In the genomic region with DNA sequence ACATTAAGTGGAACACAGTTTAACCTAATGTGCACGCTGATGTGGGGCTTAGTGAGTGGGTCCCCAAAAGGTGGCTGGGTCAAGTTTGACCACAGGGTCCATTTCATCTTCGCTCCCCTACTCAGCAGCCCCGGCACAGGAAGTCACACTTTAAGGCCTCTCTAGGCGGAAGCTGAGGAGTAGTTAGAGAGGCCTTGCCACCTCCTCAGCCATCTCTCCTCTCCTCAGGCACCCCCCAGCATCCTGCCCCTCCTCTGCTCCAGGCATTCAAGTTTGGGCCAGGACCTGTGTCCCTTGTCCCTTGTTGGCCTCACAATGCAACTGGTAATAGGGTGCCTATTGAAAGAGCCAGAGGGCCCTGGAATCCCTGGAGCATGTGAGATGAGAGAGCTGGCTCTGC, we compare ENCODE assay signal across 9 mouse cellular contexts. TPM values are rescaled to one million over a fixed set of nuclear protein-coding genes. Genes with fewer than 3 reads are reported as not detected.
DNase-seq lines count a peak whose midpoint lies in the region; ATAC-seq and TF ChIP-seq lines count a peak whose summit lies in the region.
"Had no signal": no experiment of that assay in that cellular context is flagged by ENCODE, and none has a peak within 500 bp of the region (broad histone marks: within the 10 kb centered on the region; RNA-seq: fewer than 3 reads in every experiment).

No protein-coding gene starts in this region.

- no peak overlapping the region for H3K4me3 ChIP-seq in hindbrain, embryonic 10.5 days
- H3K4me3 ChIP-seq in hindbrain, embryonic 12.5 days = no peak overlapping the region
- H3K4me3 ChIP-seq in embryonic facial prominence, embryonic 15.5 days (replicated peaks) = no peak overlapping the region
- peak overlapping the region; percentile 2; the same call in 1 of the 2 replicates for H3K4me3 ChIP-seq in macrophage (ENCODE audit: inconsistent target)
- H3K4me3 ChIP-seq in layer of hippocampus, adult 2 months = no peak overlapping the region

- peaks cover 94% of the 10 kb centered on the region for H3K79me2 ChIP-seq in macrophage (ENCODE audit: inconsistent target)

- DNase-seq in hindbrain, embryonic 10.5 days (ENCODE audit: low spot score) = no peak
- no peak for DNase-seq in layer of hippocampus, adult 2 months (ENCODE audit: low spot score in 2 of 2)
- DNase-seq in gastrocnemius, postnatal 4 days (ENCODE audit: low spot score in 2 of 2) = no peak
- DNase-seq in layer of hippocampus, postnatal 36 days = no peak
- DNase-seq: adrenal gland, postnatal 25 days had no signal

- no peak for TF ChIP-seq CTCF in layer of hippocampus, adult 2 months (conservative IDR thresholded peaks at IDR 0.05)

- peak overlapping the region; percentile 46; the same call in 1 of the 2 replicates for H3K27ac ChIP-seq in hindbrain, embryonic 10.5 days
- no peak overlapping the region for H3K27ac ChIP-seq in hindbrain, embryonic 12.5 days
- H3K27ac ChIP-seq in embryonic facial prominence, embryonic 15.5 days (replicated peaks) = peak overlapping the region; percentile 59
- peak overlapping the region; percentile 98 for H3K27ac ChIP-seq in macrophage
- H3K27ac ChIP-seq in layer of hippocampus, adult 2 months = no peak overlapping the region; the same call in 1 of the 2 replicates

- H3K27me3 ChIP-seq in hindbrain, embryonic 10.5 days (ENCODE audit: insufficient read depth, poor library complexity, severe bottlenecking) = peaks cover 38% of the 10 kb centered on the region
- peaks cover 11% of the 10 kb centered on the region for H3K27me3 ChIP-seq in hindbrain, embryonic 12.5 days
- no peaks in the 10 kb centered on the region for H3K27me3 ChIP-seq in embryonic facial prominence, embryonic 15.5 days

- peaks cover 78% of the 10 kb centered on the region for H3K4me1 ChIP-seq in hindbrain, embryonic 10.5 days (replicated peaks)
- H3K4me1 ChIP-seq in hindbrain, embryonic 12.5 days = peaks cover 60% of the 10 kb centered on the region
- H3K4me1 ChIP-seq in embryonic facial prominence, embryonic 15.5 days = peaks cover 77% of the 10 kb centered on the region

- H3K4me2 ChIP-seq in hindbrain, embryonic 12.5 days (replicated peaks) = no peak overlapping the region
- 0 out of 2 replicates have a peak overlapping the region, but pooled peaks have one; percentile 1 for H3K4me2 ChIP-seq in embryonic facial prominence, embryonic 15.5 days (replicated peaks)

- H3K36me3 ChIP-seq in hindbrain, embryonic 10.5 days = peaks cover 16% of the 10 kb centered on the region
- peaks cover 8% of the 10 kb centered on the region; the same call in 1 of the 2 replicates for H3K36me3 ChIP-seq in hindbrain, embryonic 12.5 days
- H3K36me3 ChIP-seq in embryonic facial prominence, embryonic 15.5 days = peaks cover 17% of the 10 kb centered on the region
- H3K36me3 ChIP-seq in macrophage (ENCODE audit: inconsistent target) = peaks cover 17% of the 10 kb centered on the region

- 82% methylated on average over 4 of the region's 4 CpGs for WGBS in hindbrain, embryonic 10.5 days
- 88% methylated on average over 4 of the region's 4 CpGs for WGBS in hindbrain, embryonic 12.5 days
- 75% methylated on average over 4 of the region's 4 CpGs for WGBS in embryonic facial prominence, embryonic 15.5 days
- WGBS in macrophage (ENCODE audit: missing documents) = 14% methylated on average over 4 of the region's 4 CpGs

- no peak for ATAC-seq in hindbrain, embryonic 12.5 days (ENCODE audit: low FRiP score)
- ATAC-seq in CD4-positive, CD25-positive, alpha-beta regulatory T cell, adult 4 months = peak; percentile 66
- ATAC-seq in embryonic facial prominence, embryonic 15.5 days (ENCODE audit: insufficient number of reproducible peaks, low FRiP score, low TSS enrichment, low read depth) = no peak

- no peak overlapping the region for H3K9ac ChIP-seq in hindbrain, embryonic 12.5 days
- no peak overlapping the region for H3K9ac ChIP-seq in embryonic facial prominence, embryonic 15.5 days

- no peaks in the 10 kb centered on the region for H3K9me3 ChIP-seq in hindbrain, embryonic 10.5 days
- no peaks in the 10 kb centered on the region for H3K9me3 ChIP-seq in hindbrain, embryonic 12.5 days (replicated peaks)
- H3K9me3 ChIP-seq in embryonic facial prominence, embryonic 15.5 days (replicated peaks) = no peaks in the 10 kb centered on the region

RNA-seq across cellular contexts. Expression of gene Tnfrsf1a, which starts 4.5 kb away (rescaled TPM):
- polyA plus RNA-seq in hindbrain, embryonic 10.5 days (2016; fragmentation: Nextera tagmentation; extraction: Ambion mirVana) = 26.8 and 27.1 TPM in 2 replicates
- polyA plus RNA-seq in hindbrain, embryonic 12.5 days (2016; fragmentation: Nextera tagmentation; extraction: Ambion mirVana) = 29.9 and 32.6 TPM in 2 replicates
- polyA plus RNA-seq in CD4-positive, CD25-positive, alpha-beta regulatory T cell, adult 4 months (2017; shearing (Covaris generic)) = 10 to 100 TPM; 24.9 to 43.5 TPM
- 88.7 and 93.3 TPM in 2 replicates for polyA plus RNA-seq in embryonic facial prominence, embryonic 15.5 days (2015; fragmentation: Nextera tagmentation; extraction: Ambion mirVana)
- 10 to 100 TPM; 29.7 to 99.0 (median 73.5) TPM for total RNA-seq in macrophage (2018; cell fraction: chromatin; rRNA removed)
- 100 to 1,000 TPM; 110 to 188 (median 152) TPM for total RNA-seq in macrophage (2018; cell fraction: cytosol; rRNA removed)
- total RNA-seq in macrophage (2018; cell fraction: nucleus; rRNA removed) = 100 to 1,000 TPM in 20 of 26 experiments, 10 to 100 TPM in 6; 88.2 to 190 (median 134) TPM
- polyA plus RNA-seq in macrophage (2018) = 140 to 157 TPM (median 155 TPM) in 3 replicates
- total RNA-seq in layer of hippocampus, adult 2 months (2021) = 10 to 100 TPM; 12.0 to 12.1 TPM
- 10 to 100 TPM; 59.8 to 60.1 TPM for total RNA-seq in gastrocnemius, postnatal 4 days (2021)
- 10 to 100 TPM in 1 of 2 experiments, 1 to 10 TPM in 1; 9.9 to 12.6 TPM for total RNA-seq in layer of hippocampus, postnatal 36 days (2021)

RNA-seq across cellular contexts. Expression of gene Plekhg6, which starts 26.9 kb away (rescaled TPM):
- 0.13 and 0.20 TPM in 2 replicates for polyA plus RNA-seq in hindbrain, embryonic 10.5 days (2016; fragmentation: Nextera tagmentation; extraction: Ambion mirVana)
- polyA plus RNA-seq in hindbrain, embryonic 12.5 days (2016; fragmentation: Nextera tagmentation; extraction: Ambion mirVana) = 0.18 and 0.22 TPM in 2 replicates
- under 1 TPM in 1 of 2 experiments, not detected in 1; 0.12 TPM for polyA plus RNA-seq in CD4-positive, CD25-positive, alpha-beta regulatory T cell, adult 4 months (2017; shearing (Covaris generic))
- polyA plus RNA-seq in embryonic facial prominence, embryonic 15.5 days (2015; fragmentation: Nextera tagmentation; extraction: Ambion mirVana) = 3.5 and 3.8 TPM in 2 replicates
- total RNA-seq in macrophage (2018; cell fraction: chromatin; rRNA removed) = under 1 TPM in 1 of 26 experiments, not detected in 25; 0.33 TPM
- total RNA-seq in macrophage (2018; cell fraction: cytosol; rRNA removed) = not detected
- total RNA-seq in macrophage (2018; cell fraction: nucleus; rRNA removed) = not detected
- not detected in 3 replicates for polyA plus RNA-seq in macrophage (2018)
- total RNA-seq in layer of hippocampus, adult 2 months (2021) = under 1 TPM in 1 of 2 experiments, not detected in 1; 0.17 TPM
- under 1 TPM; 0.07 to 0.08 TPM for total RNA-seq in gastrocnemius, postnatal 4 days (2021)
- under 1 TPM in 1 of 2 experiments, not detected in 1; 0.25 TPM for total RNA-seq in layer of hippocampus, postnatal 36 days (2021)

RNA-seq across cellular contexts. Expression of gene Scnn1a, which starts 33.2 kb away (rescaled TPM):
- polyA plus RNA-seq in hindbrain, embryonic 10.5 days (2016; fragmentation: Nextera tagmentation; extraction: Ambion mirVana) = 0.40 and 0.42 TPM in 2 replicates
- 0.48 and 0.49 TPM in 2 replicates for polyA plus RNA-seq in hindbrain, embryonic 12.5 days (2016; fragmentation: Nextera tagmentation; extraction: Ambion mirVana)
- not detected for polyA plus RNA-seq in CD4-positive, CD25-positive, alpha-beta regulatory T cell, adult 4 months (2017; shearing (Covaris generic))
- polyA plus RNA-seq in embryonic facial prominence, embryonic 15.5 days (2015; fragmentation: Nextera tagmentation; extraction: Ambion mirVana) = 7.2 and 8.8 TPM in 2 replicates
- 1 to 10 TPM in 25 of 26 experiments, under 1 TPM in 1; 0.74 to 8.4 (median 3.2) TPM for total RNA-seq in macrophage (2018; cell fraction: chromatin; rRNA removed)
- 1 to 10 TPM in 25 of 26 experiments, under 1 TPM in 1; 0.86 to 2.6 (median 1.5) TPM for total RNA-seq in macrophage (2018; cell fraction: cytosol; rRNA removed)
- 1 to 10 TPM in 25 of 26 experiments, under 1 TPM in 1; 0.58 to 6.0 (median 2.6) TPM for total RNA-seq in macrophage (2018; cell fraction: nucleus; rRNA removed)
- 0.93 to 1.8 TPM (median 1.3 TPM) in 3 replicates for polyA plus RNA-seq in macrophage (2018)
- 1 to 10 TPM; 4.3 to 5.2 TPM for total RNA-seq in layer of hippocampus, adult 2 months (2021)
- under 1 TPM; 0.39 to 0.86 TPM for total RNA-seq in gastrocnemius, postnatal 4 days (2021)
- total RNA-seq in layer of hippocampus, postnatal 36 days (2021) = 1 to 10 TPM; 4.1 to 4.3 TPM

RNA-seq across cellular contexts. Expression of gene Ltbr, which starts 40.0 kb away (rescaled TPM):
- polyA plus RNA-seq in hindbrain, embryonic 10.5 days (2016; fragmentation: Nextera tagmentation; extraction: Ambion mirVana) = 21.0 and 22.7 TPM in 2 replicates
- 19.6 and 20.6 TPM in 2 replicates for polyA plus RNA-seq in hindbrain, embryonic 12.5 days (2016; fragmentation: Nextera tagmentation; extraction: Ambion mirVana)
- polyA plus RNA-seq in CD4-positive, CD25-positive, alpha-beta regulatory T cell, adult 4 months (2017; shearing (Covaris generic)) = under 1 TPM in 1 of 2 experiments, not detected in 1; 0.28 TPM
- 47.3 and 47.7 TPM in 2 replicates for polyA plus RNA-seq in embryonic facial prominence, embryonic 15.5 days (2015; fragmentation: Nextera tagmentation; extraction: Ambion mirVana)
- total RNA-seq in macrophage (2018; cell fraction: chromatin; rRNA removed) = 10 to 100 TPM in 25 of 26 experiments, 1 to 10 TPM in 1; 9.9 to 76.7 (median 35.1) TPM
- total RNA-seq in macrophage (2018; cell fraction: cytosol; rRNA removed) = 10 to 100 TPM; 42.1 to 80.0 (median 63.8) TPM
- 10 to 100 TPM; 27.8 to 92.3 (median 45.0) TPM for total RNA-seq in macrophage (2018; cell fraction: nucleus; rRNA removed)
- polyA plus RNA-seq in macrophage (2018) = 54.9 to 70.4 TPM (median 60.9 TPM) in 3 replicates
- total RNA-seq in layer of hippocampus, adult 2 months (2021) = 1 to 10 TPM; 6.6 to 9.8 TPM
- total RNA-seq in gastrocnemius, postnatal 4 days (2021) = 10 to 100 TPM; 43.8 to 48.0 TPM
- total RNA-seq in layer of hippocampus, postnatal 36 days (2021) = 1 to 10 TPM; 6.9 to 7.0 TPM

Comparison
In these comparisons a context has a peak if more than half of its experiments do, and no peak if none do; other contexts are left out.
1. H3K27ac ChIP-seq: peak in hindbrain, embryonic 10.5 days (single experiment), embryonic facial prominence, embryonic 15.5 days (single experiment) and macrophage (single experiment); none in hindbrain, embryonic 12.5 days (single experiment) and layer of hippocampus, adult 2 months (single experiment).